Mouse (Mus musculus): ENCODE measurements around the gene D330020A13Rik.

D330020A13Rik gene

DNA sequence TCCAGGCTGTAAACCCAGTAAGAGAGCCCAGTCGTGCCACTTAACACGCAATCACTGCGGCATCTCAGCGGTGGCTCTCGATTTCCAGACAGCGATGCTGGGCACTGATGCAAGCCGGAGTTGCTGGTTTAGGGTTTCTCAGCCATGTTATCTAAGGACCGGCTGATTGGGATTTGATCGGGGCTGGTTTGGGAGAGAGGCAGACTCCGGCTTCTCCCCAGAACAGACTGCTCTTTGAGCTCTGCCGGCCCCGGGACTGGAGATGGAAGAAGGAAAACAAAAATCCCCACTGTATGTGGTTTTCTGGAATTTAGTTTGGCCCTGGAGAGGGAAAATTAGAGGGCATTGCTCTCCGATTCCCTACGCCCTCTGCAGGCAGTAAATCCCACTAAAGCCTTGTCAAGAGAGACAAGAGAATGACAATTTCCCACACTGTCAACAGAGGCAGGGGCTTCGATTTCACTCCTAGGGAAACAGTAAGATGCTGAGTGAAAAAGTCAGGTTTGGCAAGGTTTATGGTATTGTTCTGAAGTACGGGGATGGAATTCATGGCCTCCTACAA, 8.7 kb downstream of the D330020A13Rik start:
- no peak for DNase-seq

DNA sequence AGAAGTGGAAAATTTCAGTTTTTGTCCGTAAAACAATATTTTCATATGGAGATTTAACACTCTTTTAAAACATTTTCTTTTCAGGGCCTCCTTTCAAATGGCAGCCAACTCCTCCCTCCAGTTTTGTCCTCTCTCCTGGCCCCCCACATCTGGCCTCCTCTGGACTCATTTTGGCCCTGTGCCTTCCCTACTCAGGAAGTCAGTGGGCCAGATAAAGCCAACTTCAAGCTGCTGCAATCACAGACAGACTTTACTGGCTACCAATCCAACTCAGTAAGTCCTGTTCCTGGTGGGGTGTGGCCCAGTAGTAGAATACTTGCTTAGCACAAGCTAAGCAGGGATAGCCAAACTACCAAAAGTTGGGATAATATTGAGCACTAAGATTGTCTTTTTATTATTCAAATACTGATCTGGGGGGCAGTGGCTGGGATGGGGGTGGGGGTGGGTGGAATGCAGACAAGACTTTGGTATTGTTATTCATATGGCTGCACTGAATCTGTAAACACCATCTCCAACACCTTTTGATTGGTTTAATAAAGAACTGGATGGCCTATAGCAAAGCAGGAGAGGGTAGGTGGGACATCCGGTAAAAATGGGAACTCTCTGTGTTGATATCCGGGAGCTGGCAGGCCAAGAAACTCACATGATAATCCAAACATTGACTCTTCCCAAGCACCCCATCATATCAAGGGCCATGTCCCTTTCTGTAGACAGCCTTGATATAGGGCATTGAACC, 12.9 kb downstream of the D330020A13Rik start:
- DNase-seq = no peak

DNA sequence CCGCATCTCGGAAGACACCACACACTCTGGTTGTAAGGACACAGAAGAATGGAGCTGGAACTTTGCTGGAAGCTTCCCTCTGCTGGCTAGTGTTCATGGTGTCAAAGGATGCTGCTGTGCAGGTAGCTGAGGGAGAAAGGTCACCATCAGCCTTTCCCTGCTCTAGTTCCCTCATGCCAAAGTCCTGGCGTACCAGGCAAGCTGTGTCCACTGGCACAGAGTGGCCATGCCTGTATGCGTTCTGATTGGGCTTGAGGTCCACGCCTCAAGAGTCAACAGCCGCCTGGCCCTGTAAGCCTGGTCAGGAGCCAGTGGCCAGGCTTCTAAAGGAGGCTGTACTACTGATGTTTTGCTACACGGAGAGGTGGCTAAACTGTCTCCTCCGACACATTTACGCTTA, 15.2 kb downstream of the D330020A13Rik start:
- DNase-seq = no peak

DNA sequence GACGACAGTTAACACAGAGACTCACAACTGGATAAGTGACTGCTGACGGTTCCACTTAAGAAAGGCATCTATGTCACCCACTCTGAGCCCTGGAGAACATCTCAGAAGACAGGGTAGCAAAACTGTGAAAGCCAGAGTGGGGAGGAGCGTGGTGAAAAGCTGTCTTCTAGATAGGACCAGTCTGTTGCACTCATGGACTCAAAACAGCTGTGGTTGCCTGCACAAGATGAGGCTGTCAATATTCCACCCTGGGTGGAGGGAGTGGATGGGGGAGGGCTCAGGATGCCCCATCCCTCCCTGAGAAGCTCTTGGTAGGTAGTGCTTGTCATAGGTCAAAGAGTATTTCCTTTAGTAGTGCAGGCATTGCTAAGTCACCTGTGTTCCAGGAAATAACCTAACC, 15.6 kb downstream of the D330020A13Rik start:
- no peak for DNase-seq

DNA sequence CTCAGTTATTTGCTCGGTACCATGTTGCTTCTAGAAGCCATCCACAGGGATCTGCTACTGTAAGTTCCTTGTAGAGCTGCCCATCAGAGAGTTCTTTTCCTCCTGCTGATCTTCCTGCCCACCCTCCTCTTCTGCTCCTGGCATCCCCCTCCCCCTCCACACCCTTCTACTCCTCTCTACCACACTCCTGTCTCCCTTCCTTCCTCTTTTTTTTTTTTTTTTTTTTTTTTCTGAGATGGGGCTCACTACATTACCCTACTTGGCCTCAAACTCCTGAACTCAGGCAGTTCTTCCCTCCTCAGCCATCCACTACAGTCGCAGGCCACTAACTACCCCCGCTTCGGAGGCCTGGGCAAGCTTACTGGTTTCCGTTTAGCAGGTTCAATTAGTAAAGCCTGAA, 18.3 kb downstream of the D330020A13Rik start:
- DNase-seq = no peak

DNA sequence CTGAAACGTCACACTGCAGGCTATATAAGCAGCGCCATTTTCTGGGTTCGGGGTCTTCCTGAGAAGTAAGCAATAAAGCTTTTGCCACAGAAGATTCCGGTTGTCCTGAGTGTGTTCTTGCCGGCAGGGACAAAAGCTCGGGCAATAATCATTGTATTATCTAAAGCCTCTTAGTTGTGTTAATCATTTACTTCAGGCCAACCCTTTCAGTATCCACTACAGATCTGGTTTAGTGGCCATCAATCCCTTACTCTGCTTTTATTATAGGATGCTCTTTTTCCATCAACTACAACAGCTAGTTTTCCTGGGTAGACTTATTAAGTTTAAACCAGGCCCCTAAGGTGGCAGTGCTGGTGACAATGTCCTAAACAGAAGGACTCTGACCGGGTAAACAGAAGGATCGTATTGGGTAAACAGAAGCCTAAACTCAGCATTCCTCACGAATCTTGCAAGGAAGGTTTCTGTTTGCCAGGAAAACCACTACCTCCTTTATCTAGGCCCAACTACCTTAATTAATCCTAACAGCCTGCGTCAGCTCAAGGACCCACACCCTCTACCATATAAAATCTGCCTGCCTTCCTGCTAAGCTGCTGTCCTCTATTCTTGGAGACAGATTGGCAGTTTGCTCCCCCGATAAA, 24.3 kb downstream of the D330020A13Rik start:
- no peak for DNase-seq

DNA sequence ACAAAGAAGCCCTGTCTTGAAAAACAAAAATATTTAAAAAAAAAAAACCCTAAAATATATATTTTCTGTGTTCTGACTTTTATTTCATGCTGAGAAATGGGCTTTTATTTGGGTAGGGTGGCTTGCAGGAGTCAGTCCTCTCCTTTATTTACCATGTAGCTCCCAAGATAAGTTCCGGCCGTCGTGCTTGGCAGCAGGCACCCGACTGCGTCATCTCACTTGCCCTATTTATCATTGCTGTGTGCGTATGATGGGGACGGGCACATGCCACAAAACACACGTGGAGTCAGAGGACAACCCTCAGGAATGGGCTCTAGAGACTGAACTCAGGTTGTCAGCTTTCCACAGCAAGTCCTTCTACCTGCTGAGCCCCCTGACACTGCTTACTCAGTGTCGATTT, 25.0 kb downstream of the D330020A13Rik start:
- DNase-seq = no peak

DNA sequence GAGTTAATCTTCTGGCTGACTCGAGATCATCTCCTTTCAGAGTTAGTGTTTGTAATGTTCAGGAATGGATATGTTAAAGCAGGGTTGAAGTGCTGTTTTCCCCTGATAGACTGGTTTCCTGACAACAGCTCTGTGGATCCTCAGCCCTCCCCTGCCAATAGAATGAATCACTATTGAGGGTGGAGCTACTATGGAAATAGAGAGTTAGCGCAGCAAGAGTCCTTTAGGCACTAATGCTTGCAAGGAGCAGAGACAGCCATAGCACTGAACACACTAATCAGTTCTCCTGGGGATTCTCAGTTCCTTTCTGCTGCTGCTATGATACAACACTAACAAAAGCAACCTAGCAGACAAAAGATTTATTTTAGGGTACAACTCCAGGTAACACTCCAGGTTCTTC, 26.2 kb downstream of the D330020A13Rik start:
- no peak for DNase-seq

DNA sequence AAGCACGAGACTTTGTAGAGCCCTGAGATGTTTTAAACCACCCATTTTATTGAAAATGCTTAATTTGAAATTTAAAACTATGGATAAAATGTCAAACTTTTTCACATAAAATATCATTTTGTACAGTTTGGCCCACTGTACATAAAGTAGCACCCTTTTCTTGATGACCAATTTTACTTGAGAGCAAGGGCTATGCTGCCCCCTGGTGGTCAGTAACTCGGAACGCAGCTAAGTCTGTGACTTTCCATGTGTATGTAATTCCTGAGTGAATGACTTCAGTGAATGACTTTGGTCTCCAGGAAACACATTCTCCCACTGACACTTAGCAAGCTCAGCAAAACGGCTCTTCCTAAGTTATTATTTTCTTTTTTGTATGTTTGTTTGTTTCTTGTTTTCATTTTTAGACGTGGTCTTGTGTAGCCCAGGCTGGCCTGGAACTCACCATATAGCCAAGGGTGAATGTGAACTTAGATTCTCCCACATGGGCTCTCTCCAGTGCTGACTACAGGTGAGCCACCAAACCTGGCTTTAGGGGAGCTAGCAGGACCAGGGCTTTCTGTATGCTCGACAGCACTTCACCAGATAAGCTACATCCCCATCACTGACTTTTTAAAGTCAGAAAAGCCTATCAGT, 30.2 kb downstream of the D330020A13Rik start:
- DNase-seq = peak; percentile 76 to 77

DNA sequence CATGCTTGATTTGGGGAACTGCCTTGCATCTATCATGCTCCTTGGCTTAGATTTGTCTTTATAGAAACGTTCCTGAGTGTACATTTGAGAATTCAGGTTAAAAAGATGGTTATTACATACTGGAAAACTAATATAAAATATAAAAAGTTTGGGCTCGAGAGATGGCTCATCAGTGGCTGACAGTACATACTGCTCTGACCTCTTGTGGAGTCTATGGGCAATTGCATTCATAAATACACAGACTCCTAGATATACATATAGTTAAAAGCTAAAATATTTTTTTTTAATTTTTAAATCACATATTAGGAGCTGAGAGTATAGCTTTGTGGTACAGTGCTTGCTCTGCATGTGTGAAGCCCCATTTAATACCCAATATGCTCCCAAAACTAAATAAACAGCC, 38.2 kb downstream of the D330020A13Rik start:
- no peak for DNase-seq

DNA sequence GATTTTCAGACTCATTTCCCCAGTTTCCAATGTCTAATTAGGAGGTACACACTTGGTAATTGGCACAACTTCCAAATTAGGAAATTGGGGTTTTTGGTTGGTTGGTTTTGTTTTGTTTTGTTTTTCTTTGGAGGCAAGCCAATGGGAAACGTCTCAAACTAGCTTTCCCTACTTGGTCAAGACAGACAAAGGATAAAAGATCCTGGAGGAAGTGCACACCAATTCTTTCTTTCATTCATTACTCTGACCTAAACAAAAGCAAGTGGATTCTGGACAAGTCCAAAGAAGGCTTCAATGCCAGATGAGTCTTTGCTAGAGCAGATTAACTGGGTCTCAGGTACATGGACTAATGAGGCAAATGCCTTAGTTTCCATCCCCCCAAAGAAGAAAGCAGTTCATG, 49.8 kb downstream of the D330020A13Rik start:
- DNase-seq = no peak
